Mouse (Mus musculus) C2C12 (cell line): ENCODE measurements around the gene Inip.

Experiments used
- CEBPB ChIP-seq: IDR thresholded peaks from one replicate; pipeline ENCODE4 v1.6.1; 2011; ENCODE audit warnings: low read depth, mild to moderate bottlenecking, control low read depth, moderate library complexity
- CTCF ChIP-seq: IDR thresholded peaks from one replicate; pipeline ENCODE4 v1.5.1; 2011; ENCODE audit not compliant: control insufficient read depth, insufficient read depth, insufficient read length
- MAX ChIP-seq: IDR thresholded peaks from one replicate; pipeline ENCODE4 v1.6.1; 2011; ENCODE audit warnings: mild to moderate bottlenecking, control low read depth
- MYOD1 ChIP-seq: IDR thresholded peaks from one replicate; pipeline ENCODE4 v1.6.1; 2011; ENCODE audit warnings: low read depth; ENCODE audit not compliant: control insufficient read depth, insufficient read length
- MYOG ChIP-seq: IDR thresholded peaks from one replicate; pipeline ENCODE4 v1.6.1; 2011; ENCODE audit not compliant: control insufficient read depth, insufficient read length; ENCODE audit errors: extremely low read depth
- USF1 ChIP-seq: IDR thresholded peaks from one replicate; pipeline ENCODE4 v1.6.1; 2011; ENCODE audit warnings: low read depth, mild to moderate bottlenecking, control low read depth, moderate library complexity

DNA sequence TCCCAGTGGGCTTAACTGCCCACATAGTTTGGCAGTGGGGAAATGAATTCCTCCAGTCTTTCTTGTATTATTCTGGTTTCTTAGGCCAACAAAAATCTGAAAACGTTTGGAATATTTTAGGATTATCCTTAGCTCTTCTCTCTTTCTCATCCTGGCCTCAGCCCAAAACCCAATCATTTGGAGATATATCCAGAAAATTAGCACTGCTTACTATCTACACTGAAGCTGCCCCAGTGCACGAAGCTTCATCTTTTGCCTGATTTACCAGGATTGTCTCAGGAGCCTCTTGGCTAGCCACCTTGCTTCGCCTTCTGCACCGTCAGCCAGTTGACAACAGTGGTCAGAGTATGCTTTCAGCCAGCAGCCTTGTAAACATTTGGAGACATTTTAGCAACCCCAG, 27.7 kb upstream of the Inip start:
- TF ChIP-seq CTCF: no peak
- no peak for TF ChIP-seq MYOD1
- no peak for TF ChIP-seq CEBPB
- no peak for TF ChIP-seq MAX
- no peak for TF ChIP-seq MYOG
- TF ChIP-seq USF1: no peak
